Comparison of ENCODE assay signal across 26 mouse cellular contexts in genomic region chr13:47895256-47895655, GRCm38 (mm10).
A peak's percentile ranks its signal among the peaks of the same experiment; 100 is the strongest.
DNase-seq lines count a peak whose midpoint lies in the region; ATAC-seq and TF ChIP-seq lines count a peak whose summit lies in the region.
"Had no signal": no experiment of that assay in that cellular context is flagged by ENCODE, and none has a peak within 500 bp of the region (broad histone marks: within the 10 kb centered on the region; RNA-seq: fewer than 3 reads in every experiment).

No protein-coding gene starts in this region.

- no peak overlapping the region for H3K9ac ChIP-seq in midbrain, postnatal 0 days (replicated peaks; ENCODE audit: low read length, poor library complexity, severe bottlenecking)
- H3K9ac ChIP-seq in midbrain, embryonic 15.5 days = no peak overlapping the region
- H3K9ac ChIP-seq in forebrain, embryonic 11.5 days (ENCODE audit: low read length) = no peak overlapping the region
- H3K9ac ChIP-seq in forebrain, embryonic 15.5 days (replicated peaks) = no peak overlapping the region
- no peak overlapping the region for H3K9ac ChIP-seq in liver, embryonic 12.5 days
- H3K9ac ChIP-seq: embryonic facial prominence, embryonic 15.5 days; heart, embryonic 12.5 days; intestine, embryonic 15.5 days; liver, postnatal 0 days; midbrain, embryonic 13.5 days; neural tube, embryonic 15.5 days; stomach, embryonic 15.5 days had no signal

- H3K27me3 ChIP-seq in midbrain, postnatal 0 days (ENCODE audit: insufficient read depth, low read length) = no peaks in the 10 kb centered on the region
- H3K27me3 ChIP-seq in midbrain, embryonic 15.5 days (replicated peaks) = no peaks in the 10 kb centered on the region
- H3K27me3 ChIP-seq in forebrain, embryonic 11.5 days (ENCODE audit: control insufficient read depth, insufficient read depth, low read length) = no peaks in the 10 kb centered on the region
- no peaks in the 10 kb centered on the region for H3K27me3 ChIP-seq in forebrain, embryonic 15.5 days
- no peaks in the 10 kb centered on the region for H3K27me3 ChIP-seq in liver, embryonic 12.5 days (replicated peaks)
- H3K27me3 ChIP-seq: embryonic facial prominence, embryonic 15.5 days; heart, embryonic 12.5 days; intestine, embryonic 15.5 days; megakaryocyte, embryonic 14.5 days; midbrain, embryonic 13.5 days; neural tube, embryonic 15.5 days; stomach, embryonic 15.5 days had no signal

- no peak overlapping the region for H3K4me3 ChIP-seq in midbrain, postnatal 0 days (ENCODE audit: low read depth, low read length)
- H3K4me3 ChIP-seq in midbrain, embryonic 15.5 days = no peak overlapping the region
- no peak overlapping the region for H3K4me3 ChIP-seq in forebrain, embryonic 11.5 days (ENCODE audit: low read depth, low read length)
- no peak overlapping the region for H3K4me3 ChIP-seq in forebrain, embryonic 15.5 days
- no peak overlapping the region for H3K4me3 ChIP-seq in liver, embryonic 12.5 days
- H3K4me3 ChIP-seq: embryonic facial prominence, embryonic 15.5 days; heart, embryonic 12.5 days; hindbrain, embryonic 10.5 days; intestine, embryonic 15.5 days; megakaryocyte, embryonic 14.5 days; midbrain, embryonic 13.5 days; neural tube, embryonic 15.5 days; stomach, embryonic 15.5 days had no signal

- 61% methylated on average over 6 of the region's 6 CpGs for WGBS in midbrain, postnatal 0 days
- 61% methylated on average over 6 of the region's 6 CpGs for WGBS in midbrain, embryonic 15.5 days
- 71% methylated on average over 6 of the region's 6 CpGs for WGBS in forebrain, embryonic 11.5 days
- WGBS in forebrain, embryonic 15.5 days = 42% methylated on average over 6 of the region's 6 CpGs
- WGBS in liver, embryonic 12.5 days (ENCODE audit: insufficient replicate concordance) = 68% methylated on average over 6 of the region's 6 CpGs

- peak; percentile 7 for DNase-seq in midbrain, postnatal 0 days (ENCODE audit: low spot score)
- DNase-seq in forebrain, embryonic 11.5 days (ENCODE audit: low spot score) = peak; percentile 56
- peak; percentile 24 to 64 for DNase-seq in layer of hippocampus, postnatal 14 days (ENCODE audit: low spot score in 2 of 2)
- DNase-seq: adrenal gland, adult 2 months; cerebellum, adult 18-20 months; gastrocnemius, postnatal 25 days; heart, adult 18-20 months; heart, postnatal 10 days; kidney, adult 8-10 months; kidney, postnatal 10 days; liver, postnatal 0 days; lung, postnatal 10 days; thymus, postnatal 36 days had no signal

- no peaks in the 10 kb centered on the region for H3K36me3 ChIP-seq in midbrain, postnatal 0 days (ENCODE audit: insufficient read depth, low read length)
- no peaks in the 10 kb centered on the region for H3K36me3 ChIP-seq in midbrain, embryonic 15.5 days (replicated peaks)
- H3K36me3 ChIP-seq in forebrain, embryonic 11.5 days (ENCODE audit: control insufficient read depth, insufficient read depth, low read length) = no peaks in the 10 kb centered on the region
- H3K36me3 ChIP-seq in forebrain, embryonic 15.5 days = peaks cover 3% of the 10 kb centered on the region; the same call in 1 of the 2 replicates
- no peaks in the 10 kb centered on the region for H3K36me3 ChIP-seq in liver, embryonic 12.5 days
- H3K36me3 ChIP-seq: embryonic facial prominence, embryonic 15.5 days; heart, embryonic 12.5 days; hindbrain, embryonic 10.5 days; intestine, embryonic 15.5 days; midbrain, embryonic 13.5 days; neural tube, embryonic 15.5 days; stomach, embryonic 15.5 days had no signal

- no peak for TF ChIP-seq CTCF in midbrain, postnatal 0 days (IDR thresholded peaks at IDR 0.05)

- H3K4me2 ChIP-seq in midbrain, postnatal 0 days (ENCODE audit: low read depth, low read length, poor library complexity, severe bottlenecking) = no peak overlapping the region
- no peak overlapping the region for H3K4me2 ChIP-seq in midbrain, embryonic 15.5 days
- H3K4me2 ChIP-seq in forebrain, embryonic 11.5 days (ENCODE audit: low read depth, low read length, severe bottlenecking) = no peak overlapping the region
- no peak overlapping the region for H3K4me2 ChIP-seq in forebrain, embryonic 15.5 days (replicated peaks)
- no peak overlapping the region for H3K4me2 ChIP-seq in liver, embryonic 12.5 days
- H3K4me2 ChIP-seq: embryonic facial prominence, embryonic 15.5 days; heart, embryonic 12.5 days; intestine, embryonic 15.5 days; midbrain, embryonic 13.5 days; neural tube, embryonic 15.5 days; stomach, embryonic 15.5 days had no signal

- no peaks in the 10 kb centered on the region for H3K9me3 ChIP-seq in midbrain, postnatal 0 days (ENCODE audit: low read length)
- no peaks in the 10 kb centered on the region for H3K9me3 ChIP-seq in midbrain, embryonic 15.5 days
- no peaks in the 10 kb centered on the region; the same call in 1 of the 2 replicates for H3K9me3 ChIP-seq in forebrain, embryonic 11.5 days (ENCODE audit: control insufficient read depth, low read length)
- H3K9me3 ChIP-seq in forebrain, embryonic 15.5 days = peaks cover 10% of the 10 kb centered on the region
- no peaks in the 10 kb centered on the region for H3K9me3 ChIP-seq in liver, embryonic 12.5 days (replicated peaks)
- H3K9me3 ChIP-seq: intestine, embryonic 15.5 days; stomach, embryonic 15.5 days had no signal

- ATAC-seq in midbrain, postnatal 0 days (ENCODE audit: low FRiP score) = no peak
- ATAC-seq in midbrain, embryonic 15.5 days (replicated peaks) = no peak
- no peak for ATAC-seq in forebrain, embryonic 11.5 days (replicated peaks; ENCODE audit: low FRiP score)
- ATAC-seq in forebrain, embryonic 15.5 days (replicated peaks) = 0 out of 2 replicates have a peak, but pooled peaks have one; percentile 38
- no peak for ATAC-seq in liver, embryonic 12.5 days
- no peak for ATAC-seq in monocyte, adult 5-6 weeks (replicated peaks; ENCODE audit: insufficient number of reproducible peaks, low FRiP score, low TSS enrichment, poor library complexity, severe bottlenecking)
- ATAC-seq: hindbrain, embryonic 16.5 days; intestine, embryonic 15.5 days; liver, postnatal 0 days; midbrain, embryonic 13.5 days had no signal

- no peak overlapping the region for H3K27ac ChIP-seq in midbrain, postnatal 0 days (ENCODE audit: low read depth, low read length)
- H3K27ac ChIP-seq in midbrain, embryonic 15.5 days = no peak overlapping the region
- H3K27ac ChIP-seq in forebrain, embryonic 11.5 days (ENCODE audit: low read depth, low read length) = no peak overlapping the region
- H3K27ac ChIP-seq in forebrain, embryonic 15.5 days (replicated peaks) = no peak overlapping the region
- no peak overlapping the region for H3K27ac ChIP-seq in liver, embryonic 12.5 days
- H3K27ac ChIP-seq: embryonic facial prominence, embryonic 15.5 days; intestine, embryonic 15.5 days; midbrain, embryonic 13.5 days; neural tube, embryonic 15.5 days; stomach, embryonic 15.5 days had no signal

- H3K4me1 ChIP-seq in midbrain, postnatal 0 days (ENCODE audit: insufficient read depth, low read length) = no peaks in the 10 kb centered on the region
- H3K4me1 ChIP-seq in midbrain, embryonic 15.5 days = 0 out of 2 replicates have a peak, but pooled peaks cover 3% of the 10 kb centered on the region
- H3K4me1 ChIP-seq in forebrain, embryonic 11.5 days (replicated peaks; ENCODE audit: control insufficient read depth, insufficient read depth, low read length) = no peaks in the 10 kb centered on the region; the same call in 1 of the 2 replicates
- peaks cover 22% of the 10 kb centered on the region for H3K4me1 ChIP-seq in forebrain, embryonic 15.5 days
- no peaks in the 10 kb centered on the region for H3K4me1 ChIP-seq in liver, embryonic 12.5 days
- H3K4me1 ChIP-seq: embryonic facial prominence, embryonic 15.5 days; heart, embryonic 12.5 days; intestine, embryonic 15.5 days; megakaryocyte, embryonic 14.5 days; neural tube, embryonic 15.5 days; stomach, embryonic 15.5 days had no signal
